In the genomic region with DNA sequence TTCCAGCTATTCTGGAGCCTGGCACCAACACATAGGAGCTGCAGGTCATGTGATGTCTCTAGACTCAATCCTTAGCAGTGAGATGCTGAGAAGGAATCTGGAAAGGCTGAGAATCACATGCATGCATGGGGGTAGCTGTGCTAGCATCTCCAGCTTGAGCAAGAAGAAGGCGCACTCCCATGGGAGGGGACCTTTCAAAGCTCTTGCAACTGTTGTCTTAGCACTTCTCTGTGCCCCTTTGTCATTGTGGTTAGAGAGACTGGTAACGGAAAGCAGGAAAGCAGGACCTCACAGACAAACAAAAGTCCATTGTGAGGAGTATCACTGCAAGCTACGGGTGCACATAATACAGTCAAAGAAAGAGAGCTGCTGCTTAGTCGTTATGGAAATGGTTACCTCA, we compare ENCODE assay signal across 18 mouse cellular contexts.
DNase-seq lines count a peak whose midpoint lies in the region; ATAC-seq lines count a peak whose summit lies in the region.
"Had no signal": no experiment of that assay in that cellular context is flagged by ENCODE, and none has a peak within 500 bp of the region (broad histone marks: within the 10 kb centered on the region; RNA-seq: fewer than 3 reads in every experiment).

No protein-coding gene starts in this region.

- no peak overlapping the region for H3K4me2 ChIP-seq in heart, embryonic 16.5 days (ENCODE audit: low read depth, low read length)
- H3K4me2 ChIP-seq: hindbrain, embryonic 15.5 days had no signal

- no peak overlapping the region for H3K9ac ChIP-seq in heart, embryonic 16.5 days (ENCODE audit: low read length)
- H3K9ac ChIP-seq: hindbrain, embryonic 15.5 days had no signal

- 0 out of 2 replicates have a peak, but pooled peaks have one; percentile 14 for ATAC-seq in heart, embryonic 16.5 days (replicated peaks; ENCODE audit: extremely low read depth, insufficient read depth, low FRiP score)
- peak; percentile 72 for ATAC-seq in granulocyte monocyte progenitor cell, adult 5-6 weeks (replicated peaks; ENCODE audit: poor library complexity, severe bottlenecking)
- no peak for ATAC-seq in inflammation-experienced regulatory T-cells, adult 6 months
- ATAC-seq: CD4-positive, CD25-positive, alpha-beta regulatory T cell, adult 4 months had no signal

- DNase-seq in heart, adult 11 months: no peak
- peak; percentile 44 for DNase-seq in thymus, postnatal 0 days (ENCODE audit: low spot score)
- no peak for DNase-seq in thymus, adult 18-20 months
- no peak for DNase-seq in urinary bladder, postnatal 4 days (ENCODE audit: low spot score in 2 of 2)
- DNase-seq: adrenal gland, adult 8-10 months; cerebellum, adult 2 months; gastrocnemius, postnatal 25 days; heart, postnatal 14 days; kidney, adult 11 months; lung, adult 18-20 months; lung, postnatal 36 days had no signal

- no peak overlapping the region for H3K27ac ChIP-seq in heart, embryonic 16.5 days (ENCODE audit: low read length)
- H3K27ac ChIP-seq: heart, embryonic 10.5 days; hindbrain, embryonic 15.5 days; kidney, postnatal 0 days had no signal

- no peak overlapping the region for H3K4me3 ChIP-seq in heart, embryonic 16.5 days (ENCODE audit: low read length)
- H3K4me3 ChIP-seq: heart, embryonic 10.5 days; hindbrain, embryonic 15.5 days had no signal

- H3K4me1 ChIP-seq in heart, embryonic 16.5 days (ENCODE audit: control insufficient read depth, insufficient read depth, low read length): no peaks in the 10 kb centered on the region
- H3K4me1 ChIP-seq: heart, embryonic 10.5 days; hindbrain, embryonic 15.5 days had no signal

- no peaks in the 10 kb centered on the region for H3K36me3 ChIP-seq in heart, embryonic 16.5 days (ENCODE audit: control insufficient read depth, insufficient read depth)
- H3K36me3 ChIP-seq: heart, embryonic 10.5 days; hindbrain, embryonic 15.5 days had no signal

- H3K9me3 ChIP-seq in heart, embryonic 16.5 days (replicated peaks; ENCODE audit: control insufficient read depth, low read length): no peaks in the 10 kb centered on the region
- H3K9me3 ChIP-seq: heart, embryonic 10.5 days; hindbrain, embryonic 15.5 days had no signal

- no peaks in the 10 kb centered on the region for H3K27me3 ChIP-seq in heart, embryonic 16.5 days (ENCODE audit: control insufficient read depth, insufficient read depth, low read length)
- H3K27me3 ChIP-seq: hindbrain, embryonic 15.5 days had no signal

- 57% methylated on average over 4 of the region's 4 CpGs for WGBS in heart, embryonic 16.5 days
